Mouse (Mus musculus): Measurements from ENCODE around the gene Upk2.

GRCm38 (mm10) chr9:44486741-44487421 is 32.1 kb upstream of the Upk2 start:
- TF ChIP-seq CTCF (IDR thresholded peaks at IDR 0.05; ENCODE audit: extremely low read depth, insufficient read length, insufficient replicate concordance, low read depth, low read length): no peak
- TF ChIP-seq POLR2A (IDR thresholded peaks at IDR 0.05; ENCODE audit: low read depth, low read length): no peak
